Mouse (Mus musculus): Measurements from ENCODE around the gene Gpr108.

Gene Gpr108

DNA sequence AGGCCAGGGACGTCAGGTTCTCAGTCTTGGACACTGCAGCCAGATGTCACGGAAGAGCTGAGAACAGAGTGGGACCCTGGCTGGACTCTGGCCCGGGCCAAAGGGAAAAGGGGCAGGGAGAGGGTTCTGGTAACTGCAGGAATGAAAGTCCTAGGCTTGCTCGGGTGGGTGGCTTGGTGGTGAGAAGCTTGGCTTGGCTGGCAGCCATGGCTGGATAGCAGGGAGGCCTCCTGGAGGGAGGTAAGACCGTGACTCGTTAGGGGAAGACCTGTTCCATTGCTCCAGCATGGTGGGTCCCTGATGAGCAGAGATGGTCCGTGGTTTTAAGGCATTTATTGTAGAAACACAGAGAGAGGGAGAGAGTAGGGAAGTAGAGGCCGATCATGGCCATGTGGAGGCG is 23.1 kb upstream of the Gpr108 start:
- DNase-seq (ENCODE audit: low spot score in 2 of 2) = no peak

DNA sequence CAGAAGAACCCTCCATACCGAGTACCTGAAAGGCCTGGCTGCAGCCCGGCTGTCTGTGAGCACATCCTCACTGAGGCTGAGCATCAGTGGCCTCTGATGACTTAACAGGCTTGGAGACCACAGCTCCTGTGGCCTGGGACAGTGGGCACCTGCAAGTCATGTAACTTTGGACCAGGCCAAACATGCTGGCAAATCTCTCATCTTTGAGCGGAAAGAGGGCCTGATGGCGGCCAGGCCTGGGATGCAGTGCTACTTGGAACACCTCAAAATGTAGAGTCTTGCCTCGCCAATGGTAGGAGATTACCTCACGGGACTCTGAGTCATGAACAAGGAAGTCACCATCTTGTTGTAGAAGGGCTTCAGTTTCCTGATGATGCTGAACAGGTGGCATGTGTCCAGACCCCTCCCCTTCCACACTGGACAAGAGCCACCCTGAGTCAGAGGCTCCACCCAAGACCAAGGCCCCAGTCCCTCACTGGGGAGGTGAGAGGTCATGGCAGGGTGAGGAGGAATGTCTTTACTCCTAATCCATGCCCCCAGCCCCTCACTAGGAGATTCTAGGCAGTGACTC is 19.4 kb upstream of the Gpr108 start:
- DNase-seq (ENCODE audit: low spot score in 2 of 2) = no peak

DNA sequence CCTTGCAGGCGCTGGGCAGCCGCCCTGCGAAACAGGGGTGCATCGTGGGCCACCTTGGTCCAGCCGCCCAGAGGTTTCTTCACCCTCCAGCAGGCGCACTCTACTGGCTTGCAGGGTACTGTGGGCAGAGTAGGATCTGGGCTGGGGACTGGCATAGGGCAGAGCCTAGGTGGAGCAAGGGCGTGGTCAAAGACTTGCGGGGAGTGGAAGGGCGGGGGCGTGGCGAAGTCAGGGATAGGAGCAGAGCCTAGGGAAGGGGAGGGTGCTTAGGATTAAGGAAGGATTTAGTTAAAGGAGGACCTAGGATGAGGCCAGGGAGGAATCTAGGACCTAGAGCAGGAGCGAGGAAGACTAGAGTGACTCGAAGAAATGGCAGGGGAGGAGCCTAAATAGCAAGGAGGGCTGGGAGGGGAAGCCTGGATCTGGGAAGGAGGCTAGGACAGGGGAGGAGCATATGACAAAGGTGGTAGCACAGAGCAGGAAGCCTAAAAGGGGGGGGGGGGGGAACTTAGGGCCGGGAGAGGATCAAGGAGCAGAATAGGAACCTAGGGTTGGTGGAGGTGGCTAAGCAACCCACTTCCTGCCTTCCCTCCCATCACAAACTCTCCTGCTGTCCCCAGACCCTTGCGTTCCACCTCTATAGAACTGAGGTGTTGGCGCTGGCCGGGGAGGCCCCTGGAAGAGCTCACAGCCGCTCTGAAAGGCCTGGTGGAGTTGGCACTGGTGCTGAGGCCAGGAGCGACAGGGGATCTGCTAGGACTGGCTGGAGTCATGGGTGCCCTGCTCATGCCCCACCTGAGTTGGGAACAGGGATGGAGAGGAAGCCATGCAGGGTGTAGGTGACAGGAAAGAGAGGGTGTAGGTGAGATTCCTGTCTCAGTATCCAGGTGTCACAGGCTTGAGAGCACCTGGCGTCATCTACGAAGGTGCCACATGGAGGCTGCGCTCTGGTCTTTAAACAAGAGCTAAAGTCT is 17.0 kb upstream of the Gpr108 start:
- peak; percentile 73 to 77 for DNase-seq (ENCODE audit: low spot score in 2 of 2)

DNA sequence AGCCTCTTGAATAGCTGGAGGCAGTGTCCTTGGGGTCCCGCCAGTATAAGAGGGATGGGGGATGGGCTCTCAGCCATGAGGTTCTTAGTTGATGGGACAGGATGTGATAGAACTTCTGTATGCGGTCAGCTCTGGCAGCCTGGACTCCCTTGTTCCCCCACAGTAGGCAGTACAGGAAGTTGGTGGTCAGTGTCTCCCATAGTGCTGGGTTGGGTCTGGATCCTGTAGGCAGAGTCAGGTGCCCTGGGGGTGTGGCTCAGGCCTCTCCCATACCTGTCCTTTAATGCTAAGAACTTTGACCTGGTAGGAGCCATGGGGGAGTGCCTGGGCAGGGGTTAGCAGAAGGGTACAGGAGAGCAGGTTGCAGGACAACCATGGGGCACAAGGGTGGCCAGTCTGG is 15.9 kb upstream of the Gpr108 start:
- DNase-seq (ENCODE audit: low spot score in 2 of 2) = peak in 1 of 2 experiments; percentile 12

DNA sequence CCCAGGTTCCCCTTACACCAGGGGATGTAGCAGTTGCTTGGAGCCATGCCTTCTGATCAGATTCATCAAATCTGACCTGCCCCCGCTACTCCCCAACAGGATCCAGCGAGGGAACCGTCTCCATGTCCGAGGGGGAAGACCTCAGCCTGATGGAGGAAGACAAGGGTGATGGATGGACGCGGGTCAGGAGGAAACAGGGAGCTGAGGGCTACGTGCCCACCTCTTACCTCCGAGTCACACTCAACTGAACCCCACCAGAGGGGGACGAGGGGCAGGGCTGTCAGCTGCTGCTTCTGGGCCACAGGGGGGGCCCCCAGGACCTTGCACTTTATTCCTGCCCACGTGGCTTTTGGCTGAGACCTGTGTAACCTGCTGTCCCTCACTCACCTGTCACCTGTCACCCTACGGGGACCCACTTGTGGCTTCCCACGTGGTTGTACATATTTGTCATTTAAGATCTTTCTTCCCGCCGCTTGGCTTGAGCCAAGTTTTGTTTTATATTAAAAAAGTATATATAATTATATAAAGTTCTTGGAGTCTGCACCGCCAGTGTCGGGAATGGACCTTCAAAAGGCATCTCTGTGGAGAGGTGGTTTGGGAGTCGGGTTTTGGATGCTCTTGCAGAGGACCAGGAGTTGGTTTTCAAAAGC is 14.8 kb upstream of the Gpr108 start:
- DNase-seq (ENCODE audit: low spot score in 2 of 2) = no peak

DNA sequence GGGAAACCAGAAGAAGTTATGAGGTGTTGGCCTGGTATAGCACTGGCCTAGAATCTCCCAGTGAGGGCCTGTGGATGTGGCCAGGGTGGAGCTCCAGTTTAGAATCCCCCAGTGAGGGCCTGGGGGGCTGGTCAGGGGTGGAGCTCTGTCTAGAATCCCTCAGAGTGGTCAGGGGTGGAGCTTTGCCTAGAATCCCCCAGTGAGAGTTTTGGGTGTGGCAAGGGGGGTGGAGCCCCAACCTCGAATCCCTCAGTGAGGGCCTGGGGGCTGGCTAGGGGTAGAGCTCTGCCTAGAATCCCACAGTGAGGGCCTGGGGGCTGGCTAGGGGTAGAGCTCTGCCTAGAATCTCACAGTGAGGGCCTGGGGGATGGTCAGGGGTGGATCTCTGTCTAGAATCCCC is 13.6 kb upstream of the Gpr108 start:
- no peak for DNase-seq (ENCODE audit: low spot score in 2 of 2)

DNA sequence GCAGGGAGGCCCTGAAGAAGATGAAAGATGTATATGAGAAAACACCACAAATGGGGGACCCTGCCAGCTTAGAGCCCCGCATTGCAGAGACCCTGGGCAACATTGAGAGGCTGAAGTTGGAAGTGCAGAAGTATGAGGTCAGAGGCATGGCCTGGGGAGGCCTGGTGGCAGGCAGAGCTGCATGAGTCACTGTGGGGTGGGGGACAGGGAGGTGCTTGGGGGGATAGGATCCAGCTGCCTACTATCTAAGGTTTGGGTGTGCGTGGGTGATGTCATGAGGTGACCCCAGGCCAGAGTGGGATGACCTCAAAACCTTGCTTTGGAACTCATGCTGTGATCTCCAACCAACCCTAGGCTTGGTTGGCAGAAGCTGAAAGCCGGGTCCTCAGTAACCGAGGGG is 13.0 kb upstream of the Gpr108 start:
- no peak for DNase-seq (ENCODE audit: low spot score in 2 of 2)

DNA sequence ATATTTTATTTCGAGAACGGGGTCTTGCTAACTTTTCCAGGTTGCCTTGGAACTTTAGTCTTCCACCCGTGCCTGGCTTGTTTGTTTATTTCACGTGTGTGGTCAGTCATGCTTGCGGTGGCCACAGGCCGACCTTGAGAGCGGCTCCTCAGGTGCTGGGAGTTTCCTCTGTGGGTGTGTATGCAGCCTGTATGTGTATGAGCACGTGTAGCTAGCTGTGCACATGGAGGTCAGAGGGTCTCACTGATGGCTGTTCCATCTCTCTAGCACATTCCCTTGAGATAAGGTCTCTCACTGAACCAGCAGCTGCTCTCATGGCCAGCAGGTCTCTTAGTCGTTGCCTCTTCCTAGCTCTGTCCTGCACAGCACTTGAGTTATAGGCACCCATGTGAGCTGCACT is 12.1 kb upstream of the Gpr108 start:
- DNase-seq (ENCODE audit: low spot score in 2 of 2) = no peak

DNA sequence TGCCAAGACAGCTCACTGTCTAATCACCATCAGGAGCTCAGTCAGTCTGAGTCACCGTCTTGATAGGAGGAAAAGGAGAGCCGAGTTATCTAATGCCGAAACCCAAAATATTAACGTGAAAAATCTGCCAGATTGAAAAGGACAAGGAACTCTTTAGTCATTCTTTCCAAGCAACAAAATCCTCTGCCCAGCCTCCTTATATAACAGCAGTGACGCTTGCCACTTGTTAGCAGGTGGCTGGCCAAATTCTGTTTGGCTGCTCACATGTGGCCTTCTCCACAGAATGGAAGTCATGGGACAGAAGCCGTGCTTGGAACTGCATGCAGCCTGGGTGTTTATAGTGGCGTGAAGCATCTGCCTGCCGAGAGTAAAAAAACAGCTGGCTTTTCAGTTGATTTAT is 11.5 kb upstream of the Gpr108 start:
- no peak for DNase-seq (ENCODE audit: low spot score in 2 of 2)

DNA sequence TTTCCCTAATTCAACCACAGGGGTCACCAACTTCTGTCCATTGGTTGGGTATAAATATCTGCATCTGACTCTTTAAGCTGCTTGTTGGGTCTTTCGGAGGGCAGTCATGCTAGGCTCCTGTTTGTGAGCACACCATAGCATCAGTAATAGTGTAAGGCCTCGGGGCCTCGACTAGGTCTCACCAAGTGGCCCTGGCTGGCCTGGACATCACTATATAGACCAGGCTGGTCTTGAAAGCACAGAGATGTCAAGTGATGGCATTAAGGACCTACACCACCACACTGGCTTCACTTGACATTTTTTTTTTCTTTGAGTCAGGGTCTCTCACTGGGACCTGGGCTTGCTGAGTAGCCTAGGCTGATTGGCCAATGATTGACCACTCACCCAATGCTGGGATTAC is 9.9 kb upstream of the Gpr108 start:
- DNase-seq (ENCODE audit: low spot score in 2 of 2) = no peak

DNA sequence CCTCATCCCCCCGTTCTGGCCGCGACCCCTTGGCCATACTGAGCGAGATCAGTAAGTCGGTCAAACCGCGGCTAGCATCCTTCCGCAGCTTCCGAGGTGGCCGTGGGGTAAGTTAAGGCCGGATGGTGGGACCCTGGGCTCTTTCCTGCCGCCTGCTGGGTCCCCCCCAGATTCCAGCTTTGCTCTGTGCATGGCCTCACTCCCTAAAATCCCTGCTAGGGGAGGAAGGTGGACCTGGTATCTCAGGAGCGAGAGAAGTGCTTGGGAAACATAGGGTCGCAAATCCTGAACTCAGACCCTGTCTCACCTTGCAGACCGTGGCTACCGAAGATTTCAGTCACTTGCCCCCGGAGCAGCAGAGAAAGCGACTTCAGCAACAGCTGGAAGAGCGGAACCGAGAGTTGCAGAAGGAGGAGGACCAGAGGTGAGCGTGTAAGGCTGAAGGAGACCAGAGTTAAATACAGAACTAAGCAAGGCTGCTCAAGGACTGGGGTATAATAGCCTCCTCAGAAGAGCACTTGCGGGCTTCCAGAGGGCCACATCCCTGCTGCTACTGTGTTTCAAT is 8.8 kb upstream of the Gpr108 start:
- no peak for DNase-seq (ENCODE audit: low spot score in 2 of 2)

DNA sequence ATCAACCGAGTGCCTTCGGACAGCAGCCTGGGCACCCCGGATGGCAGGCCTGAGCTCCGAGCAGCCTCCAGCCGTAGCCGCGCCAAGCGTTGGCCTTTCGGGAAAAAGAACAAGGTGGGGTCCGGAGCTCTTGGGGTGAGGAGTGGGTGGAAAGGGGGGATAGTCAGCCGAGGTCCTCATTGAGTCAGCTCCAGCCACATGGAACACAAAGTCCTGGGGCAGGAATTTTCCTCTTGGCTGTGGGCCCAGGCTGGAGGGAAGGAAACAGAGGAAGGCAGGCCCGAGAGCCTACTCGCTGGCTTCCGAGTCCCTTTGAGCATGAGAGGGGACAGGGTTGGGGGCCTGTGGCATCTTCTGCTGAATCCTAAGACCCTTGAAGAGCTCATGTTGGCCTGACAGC is 7.1 kb upstream of the Gpr108 start:
- DNase-seq (ENCODE audit: low spot score in 2 of 2) = no peak

DNA sequence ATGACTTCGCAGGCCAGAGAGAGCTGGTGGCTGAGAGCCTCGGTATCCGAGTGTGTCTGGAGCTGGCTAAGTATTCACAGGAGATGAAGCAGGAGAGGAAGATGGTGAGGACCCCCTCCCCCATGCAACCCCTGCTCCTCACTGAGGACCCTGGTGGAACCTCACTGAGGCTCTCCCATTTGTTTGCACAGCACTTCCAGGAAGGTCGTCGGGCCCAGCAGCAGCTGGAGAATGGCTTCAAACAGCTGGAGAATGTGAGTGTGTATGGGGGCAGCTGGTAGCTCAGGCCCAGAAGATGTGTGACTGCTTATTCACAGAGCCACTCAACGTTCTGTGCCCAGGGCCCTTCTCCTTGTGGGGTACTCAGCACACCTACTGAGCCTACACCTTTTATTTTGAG is 5.1 kb upstream of the Gpr108 start:
- DNase-seq (ENCODE audit: low spot score in 2 of 2) = no peak

DNA sequence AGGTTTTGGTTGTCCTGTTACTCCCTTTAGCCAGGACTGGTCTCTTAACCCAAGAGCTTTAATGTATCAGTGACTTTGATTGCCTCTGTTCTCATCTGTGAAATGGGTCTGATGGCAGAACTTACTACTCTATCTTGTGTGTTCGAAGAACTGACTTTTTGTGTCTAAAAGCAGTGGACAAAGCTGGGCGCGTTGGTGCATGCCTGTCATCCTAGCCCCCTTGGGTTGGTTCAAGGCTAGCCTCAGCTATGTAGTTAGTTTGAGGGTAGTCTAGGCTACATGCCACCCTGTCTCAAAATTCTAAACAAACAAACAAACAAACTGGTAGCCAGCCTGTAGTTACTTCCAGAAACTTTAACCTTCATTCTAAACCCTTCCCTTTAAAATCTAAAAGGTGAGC is 3.2 kb upstream of the Gpr108 start:
- DNase-seq (ENCODE audit: low spot score in 2 of 2) = no peak

DNA sequence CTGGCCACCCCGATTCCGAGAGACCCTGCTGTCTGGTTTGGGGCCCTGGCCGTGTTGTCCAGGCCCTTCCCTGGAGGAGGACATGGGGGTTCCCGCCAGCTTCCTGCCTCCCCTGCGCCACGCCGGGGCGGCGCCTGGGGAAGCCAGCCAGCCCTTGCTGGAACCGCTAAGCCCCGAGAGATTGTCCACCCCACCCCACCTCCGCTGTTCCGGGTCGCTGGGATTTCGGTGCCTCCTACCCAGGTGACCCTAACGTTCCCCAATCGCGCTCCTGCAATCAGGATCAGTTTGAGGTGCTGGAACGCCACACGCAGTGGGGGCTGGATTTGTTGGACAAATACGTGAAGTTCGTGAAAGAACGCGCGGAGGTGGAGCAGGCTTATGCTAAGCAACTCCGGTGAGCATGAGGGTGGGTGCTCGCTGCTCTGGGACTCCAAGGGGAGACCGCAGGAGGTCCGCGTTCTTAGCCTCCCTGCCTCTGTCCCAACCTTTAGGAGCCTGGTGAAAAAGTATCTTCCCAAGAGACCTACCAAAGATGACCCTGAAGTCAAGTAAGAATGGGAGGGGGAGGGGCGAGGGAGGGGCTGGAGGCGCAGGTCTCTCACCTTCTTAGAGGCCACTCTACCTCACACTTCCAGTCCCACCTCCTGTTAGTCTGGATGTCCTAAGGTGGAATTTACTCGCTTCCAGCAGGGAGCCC is 2.4 kb upstream of the Gpr108 start:
- DNase-seq (ENCODE audit: low spot score in 2 of 2) = no peak

DNA sequence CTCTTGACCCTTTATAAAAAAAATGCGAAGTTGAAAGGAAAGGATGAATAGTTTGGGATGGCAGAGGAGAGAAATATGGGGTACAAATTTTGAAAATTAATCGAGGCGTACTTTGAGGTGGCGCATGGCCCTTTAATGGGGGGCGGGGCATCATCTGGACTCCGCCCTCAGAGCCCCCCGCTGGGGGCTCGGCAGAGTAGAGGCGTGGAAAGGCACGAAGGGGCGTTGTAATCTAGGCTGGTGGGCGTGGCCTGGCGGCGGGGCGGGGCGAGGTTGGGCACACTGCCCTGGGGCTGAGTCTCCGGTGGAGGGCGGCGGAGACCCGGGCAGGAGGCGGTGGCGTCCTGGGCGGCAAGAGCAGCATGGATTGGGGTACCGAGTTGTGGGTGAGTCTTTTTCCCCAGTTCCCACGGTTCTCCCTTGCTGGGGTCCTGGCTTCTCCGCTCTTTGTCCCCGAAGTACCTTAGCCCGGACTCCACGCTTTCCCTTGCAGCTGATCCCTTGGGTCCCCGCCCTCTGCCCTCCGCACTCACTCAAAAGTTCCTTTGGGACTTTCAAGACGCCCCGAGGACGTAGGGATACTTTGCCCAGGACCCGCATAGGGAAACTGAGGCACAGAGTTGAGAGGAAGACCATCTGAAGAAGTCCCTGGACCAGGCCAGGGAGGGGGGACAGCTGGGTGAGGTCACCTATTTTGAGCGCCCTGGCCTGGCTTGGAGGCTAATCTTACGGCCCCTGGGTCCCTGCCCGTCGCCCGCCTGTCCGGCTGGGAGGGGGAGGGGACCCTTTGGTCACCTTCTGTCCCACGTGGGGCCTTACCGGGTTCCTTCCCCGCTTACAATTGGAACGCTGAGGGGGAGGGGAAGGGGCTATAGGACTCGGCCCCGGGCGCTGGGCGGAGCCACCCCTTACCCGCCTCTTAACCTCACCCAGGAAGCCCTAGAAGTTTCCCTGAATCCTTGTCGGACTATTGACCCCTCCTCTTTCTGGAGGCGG is 1.2 kb upstream of the Gpr108 start, which contains the start of gene Trip10:
Trip10 (plus strand) TSS at position 270 of the 996 bp plus-strand sequence.
- DNase-seq (ENCODE audit: low spot score in 2 of 2) = peak; percentile 96 to 98

DNA sequence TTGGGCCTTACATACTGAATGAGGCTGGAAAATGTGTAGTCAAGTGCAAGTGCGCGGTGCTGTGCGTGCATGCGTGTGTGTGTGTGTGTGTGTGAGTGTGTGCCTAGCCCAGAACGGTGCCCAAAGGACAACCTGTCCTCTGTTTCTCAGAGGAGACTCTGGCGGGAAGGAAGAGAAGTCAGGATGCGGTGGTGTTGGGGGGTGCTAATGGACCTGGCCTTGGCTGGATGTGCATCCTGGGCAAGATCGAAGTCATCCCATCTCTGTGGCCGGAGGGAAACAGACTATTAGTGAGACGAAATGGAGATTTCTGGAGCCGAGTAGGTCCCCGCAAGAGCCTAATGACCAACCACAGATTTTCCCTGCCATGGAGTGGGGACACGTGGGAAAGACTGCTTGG is 525 bp upstream of the Gpr108 start:
- no peak for DNase-seq (ENCODE audit: low spot score in 2 of 2)

DNA sequence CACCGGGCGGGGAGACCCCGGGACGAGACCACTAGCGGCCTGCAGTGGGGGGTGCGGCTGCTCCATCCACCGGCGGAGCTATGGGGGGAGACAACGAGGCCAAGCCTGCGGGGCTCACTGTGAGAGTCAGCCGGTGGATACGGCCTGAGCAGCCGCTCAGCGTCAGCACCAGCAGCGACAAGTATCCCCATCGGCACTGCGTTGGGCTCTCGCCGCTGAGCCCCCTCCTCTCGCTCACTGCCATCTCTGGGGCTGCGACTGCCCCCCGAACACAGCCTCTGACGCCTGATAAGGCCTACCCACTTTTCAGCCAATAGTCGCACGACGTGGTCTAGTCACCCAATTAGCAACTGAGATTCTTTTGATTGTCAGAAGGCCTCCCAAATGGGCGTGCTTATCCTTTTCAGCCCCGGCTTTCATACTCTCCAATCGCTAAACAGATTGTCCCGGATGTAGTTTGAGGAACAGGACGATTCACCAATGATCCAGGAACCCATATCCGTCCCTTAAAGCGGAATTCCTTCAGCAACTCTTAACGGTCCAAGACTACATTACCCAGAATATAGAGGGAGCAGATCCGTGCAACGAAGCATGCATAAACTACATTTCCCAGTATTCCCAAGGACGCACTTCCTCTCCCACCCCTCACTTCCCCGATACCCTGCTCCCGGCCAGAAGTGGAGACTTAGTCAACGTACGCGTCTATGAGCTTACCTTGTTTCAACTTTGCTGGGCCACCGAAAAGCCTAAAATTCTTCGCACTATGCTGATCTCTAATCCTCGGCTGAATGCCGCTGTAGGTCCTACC is 649 bp downstream of the Gpr108 start:
- DNase-seq (ENCODE audit: low spot score in 2 of 2) = peak; percentile 85 to 88

DNA sequence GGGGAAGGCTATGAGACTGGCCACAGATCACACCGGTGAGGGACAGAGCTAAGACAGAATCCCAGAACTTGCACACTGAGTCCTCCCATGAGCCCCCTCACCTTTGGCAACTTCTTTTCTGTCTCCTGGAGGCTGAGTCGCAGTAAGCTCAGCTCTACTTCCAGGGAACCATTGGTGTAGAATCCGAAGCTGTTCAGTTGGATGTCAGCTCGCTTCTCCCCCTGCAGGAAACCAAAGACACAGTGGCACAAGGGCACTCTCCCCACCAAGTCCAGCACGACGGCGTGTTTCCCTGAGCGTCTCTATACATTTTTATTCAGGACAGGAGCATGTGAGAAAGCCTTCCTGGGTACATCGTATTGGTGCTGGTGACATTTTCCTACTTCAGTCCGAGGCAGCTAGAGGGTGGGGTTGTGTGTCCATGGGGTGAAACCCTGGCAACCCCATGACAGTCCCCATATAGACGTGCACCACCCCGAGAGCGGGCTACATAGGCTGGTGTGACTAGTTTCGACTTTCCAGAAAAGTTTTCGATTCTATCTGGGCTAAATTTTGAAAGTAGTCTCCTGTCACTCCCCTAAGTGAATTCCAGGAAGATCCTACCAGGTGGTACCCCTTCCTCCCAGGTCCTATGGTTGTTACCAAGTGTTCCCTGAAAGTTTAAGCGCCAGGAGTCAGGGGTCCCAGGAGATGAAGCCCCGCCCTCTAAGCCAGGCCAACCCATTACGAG is 1.4 kb downstream of the Gpr108 start:
- no peak for DNase-seq (ENCODE audit: low spot score in 2 of 2)
